Mouse (Mus musculus) lung, postnatal 0 days (tissue): ENCODE data around the gene Zfp618. TPM values are rescaled to one million over a fixed set of nuclear protein-coding genes. Genes with fewer than 3 reads are reported as not detected.

Source experiments
- ATAC-seq: fragments of 200-750 bp; cut with Nextera tagmentation; 2 replicates; pipeline ENCODE4 v1.8.0; 2017; ENCODE audit warnings: moderate library complexity
- DNase-seq: peaks from one replicate; pipeline ENCODE4 v3.0.0-alpha.2; 2016; ENCODE audit warnings: low spot score
- H3K27ac ChIP-seq: fragments of 300-500 bp; sonication (generic); 2 replicates; pipeline ENCODE4 v1.5.1; 2014; ENCODE audit warnings: antibody characterized with exemption, mild to moderate bottlenecking, low read length, mixed read lengths
- H3K27me3 ChIP-seq: fragments of 300-500 bp; sonication (generic); replicated peaks from 2 replicates; pipeline ENCODE4 v1.6.1; 2014; ENCODE audit warnings: low read length, mixed read lengths; ENCODE audit not compliant: insufficient read depth
- H3K36me3 ChIP-seq: fragments of 300-500 bp; sonication (generic); 2 replicates; pipeline ENCODE4 v1.6.1; 2014; ENCODE audit warnings: low read length, mixed read lengths; ENCODE audit not compliant: insufficient read depth
- H3K4me1 ChIP-seq: fragments of 300-500 bp; sonication (generic); 2 replicates; pipeline ENCODE4 v1.6.1; 2014; ENCODE audit warnings: antibody characterized with exemption, low read depth, low read length, mixed read lengths; ENCODE audit not compliant: insufficient read depth
- H3K4me2 ChIP-seq: fragments of 300-500 bp; sonication (generic); replicated peaks from 2 replicates; pipeline ENCODE4 v1.6.1; 2014; ENCODE audit warnings: low read depth, mild to moderate bottlenecking, low read length, moderate library complexity, mixed read lengths
- H3K4me3 ChIP-seq: fragments of 300-500 bp; sonication (generic); 2 replicates; pipeline ENCODE4 v1.5.1; 2014; ENCODE audit warnings: low read depth, low read length
- H3K9ac ChIP-seq: fragments of 300-500 bp; sonication (generic); replicated peaks from 2 replicates; pipeline ENCODE4 v1.6.1; 2014; ENCODE audit warnings: low read depth, mild to moderate bottlenecking
- H3K9me3 ChIP-seq: fragments of 300-500 bp; sonication (generic); 2 replicates; pipeline ENCODE4 v1.6.1; 2016; ENCODE audit warnings: low read length, mixed read lengths
- CTCF ChIP-seq: IDR thresholded peaks from 2 replicates; pipeline ENCODE4 v1.5.1; 2016; ENCODE audit warnings: antibody characterized with exemption, mild to moderate bottlenecking
- EP300 ChIP-seq: IDR thresholded peaks from 2 replicates; pipeline ENCODE4 v1.6.1; 2016; ENCODE audit warnings: antibody characterized with exemption, mild to moderate bottlenecking, control low read depth
- WGBS: fragments of 180-500 bp; shearing (Covaris S2); extraction: QIAGEN DNeasy Blood & Tissue Kit; methylation state at CpG from one replicate; pipeline ENCODE4 v1.1.7; 2014; 5-methylcytosine and 5-hydroxymethylcytosine counted together
- polyA plus RNA-seq: library from polyadenylated mRNA; unstranded; fragments of >200 nt; fragmentation: Nextera tagmentation; extraction: Ambion mirVana; gene quantifications from 2 replicates; pipeline ENCODE4 v1.2.1, GENCODE M21; 2015

Zfp618 gene
- polyA plus RNA-seq, 1 experiment from 2014 or later, result 7.9 TPM

GRCm38 (mm10) chr4:62974901-62975300 is 9.5 kb downstream of the Zfp618 start:
- no peaks in the 10 kb centered on the region for H3K36me3 ChIP-seq
- H3K9ac ChIP-seq, result no peak overlapping the region
- peaks cover 8% of the 10 kb centered on the region; the same call in 1 of the 2 replicates for H3K4me1 ChIP-seq
- no peak overlapping the region for H3K4me2 ChIP-seq
- no peak for DNase-seq
- no peak for TF ChIP-seq EP300
- TF ChIP-seq CTCF, result no peak
- no peaks in the 10 kb centered on the region for H3K27me3 ChIP-seq
- no peak overlapping the region for H3K27ac ChIP-seq
- no peak overlapping the region for H3K4me3 ChIP-seq
- ATAC-seq, result no peak
- no peaks in the 10 kb centered on the region for H3K9me3 ChIP-seq
- 74% methylated on average over 2 of the region's 2 CpGs for WGBS

- no peaks in the 10 kb centered on the region for H3K27me3 ChIP-seq
- H3K4me3 ChIP-seq, result no peak overlapping the region
- no peak overlapping the region for H3K27ac ChIP-seq
- H3K36me3 ChIP-seq, result no peaks in the 10 kb centered on the region
- peaks cover 8% of the 10 kb centered on the region; the same call in 1 of the 2 replicates for H3K4me1 ChIP-seq
- 76% methylated on average over 6 of the region's 6 CpGs for WGBS
- no peaks in the 10 kb centered on the region for H3K9me3 ChIP-seq
- DNase-seq, result no peak
- no peak overlapping the region for H3K9ac ChIP-seq
- TF ChIP-seq CTCF (no peak), EP300 (no peak)
- no peak for ATAC-seq
- H3K4me2 ChIP-seq, result no peak overlapping the region
These were observed 10.2 kb downstream of the Zfp618 start for GRCm38 (mm10) chr4:62975541-62975940.

GRCm38 (mm10) chr4:62977454-62977853 is 12.1 kb downstream of the Zfp618 start:
- H3K4me1 ChIP-seq, result 0 out of 2 replicates have a peak, but pooled peaks cover 3% of the 10 kb centered on the region
- H3K27me3 ChIP-seq, result no peaks in the 10 kb centered on the region
- no peaks in the 10 kb centered on the region for H3K9me3 ChIP-seq
- WGBS, result 84% methylated on average over 6 of the region's 6 CpGs
- ATAC-seq (no peak), DNase-seq (no peak)
- no peak overlapping the region for H3K4me3 ChIP-seq
- H3K36me3 ChIP-seq, result no peaks in the 10 kb centered on the region
- no peak overlapping the region for H3K4me2 ChIP-seq
- no peak overlapping the region for H3K9ac ChIP-seq
- TF ChIP-seq CTCF, result no peak
- TF ChIP-seq EP300, result no peak
- no peak overlapping the region for H3K27ac ChIP-seq

GRCm38 (mm10) chr4:62978501-62978911 is 13.1 kb downstream of the Zfp618 start:
- no peak for TF ChIP-seq EP300
- TF ChIP-seq CTCF, result no peak
- H3K9ac ChIP-seq, result no peak overlapping the region
- no peaks in the 10 kb centered on the region for H3K36me3 ChIP-seq
- no peak overlapping the region for H3K4me3 ChIP-seq
- H3K9me3 ChIP-seq, result no peaks in the 10 kb centered on the region
- no peaks in the 10 kb centered on the region for H3K4me1 ChIP-seq
- H3K27me3 ChIP-seq, result no peaks in the 10 kb centered on the region
- WGBS, result 68% methylated on average over 10 of the region's 10 CpGs
- no peak overlapping the region for H3K4me2 ChIP-seq
- DNase-seq (no peak), ATAC-seq (no peak)
- no peak overlapping the region for H3K27ac ChIP-seq

GRCm38 (mm10) chr4:62981572-62981971 is 16.2 kb downstream of the Zfp618 start:
- no peaks in the 10 kb centered on the region for H3K27me3 ChIP-seq
- H3K9me3 ChIP-seq, result no peaks in the 10 kb centered on the region
- H3K36me3 ChIP-seq, result no peaks in the 10 kb centered on the region
- no peak overlapping the region for H3K9ac ChIP-seq
- 87% methylated on average over 2 of the region's 2 CpGs for WGBS
- ATAC-seq (no peak), DNase-seq (no peak)
- TF ChIP-seq CTCF (no peak), EP300 (no peak)
- H3K4me2 ChIP-seq, result no peak overlapping the region
- no peak overlapping the region for H3K27ac ChIP-seq
- no peak overlapping the region for H3K4me3 ChIP-seq
- no peaks in the 10 kb centered on the region for H3K4me1 ChIP-seq

GRCm38 (mm10) chr4:62983556-62983955 is 18.2 kb downstream of the Zfp618 start:
- Histone ChIP-seq H3K4me1 (no peaks in the 10 kb centered on the region), H3K27ac (no peak overlapping the region), H3K4me3 (no peak overlapping the region), H3K9me3 (no peaks in the 10 kb centered on the region), H3K36me3 (no peaks in the 10 kb centered on the region), H3K4me2 (no peak overlapping the region), H3K9ac (no peak overlapping the region), H3K27me3 (no peaks in the 10 kb centered on the region)
- 87% methylated on average over 5 of the region's 5 CpGs for WGBS
- ATAC-seq (no peak), DNase-seq (no peak)
- no peak for TF ChIP-seq CTCF
- TF ChIP-seq EP300, result no peak

- H3K9me3 ChIP-seq, result no peaks in the 10 kb centered on the region
These were observed 26.0 kb downstream of the Zfp618 start for GRCm38 (mm10) chr4:62991336-62991735.

More at GRCm38 (mm10) chr4:62991336-62991735, 26.0 kb downstream of the Zfp618 start:
- H3K4me3 ChIP-seq, result no peak overlapping the region
- no peaks in the 10 kb centered on the region for H3K36me3 ChIP-seq
- H3K27me3 ChIP-seq, result no peaks in the 10 kb centered on the region
- TF ChIP-seq EP300, result no peak
- no peak for TF ChIP-seq CTCF
- H3K4me2 ChIP-seq, result no peak overlapping the region
- WGBS, result 73% methylated on average over 11 of the region's 11 CpGs
- no peak overlapping the region for H3K27ac ChIP-seq
- no peak for DNase-seq
- ATAC-seq, result no peak
- peaks cover 3% of the 10 kb centered on the region; the same call in 1 of the 2 replicates for H3K4me1 ChIP-seq
- H3K9ac ChIP-seq, result no peak overlapping the region
